Mouse (Mus musculus) heart, embryonic 12.5 days (tissue): ENCODE measurements around the gene Ghdc. TPM values are rescaled to one million over a fixed set of nuclear protein-coding genes. Genes with fewer than 3 reads are reported as not detected.

Source experiments
- ATAC-seq: fragments of 200-750 bp; cut with Nextera tagmentation; 2 replicates; pipeline ENCODE4 v1.8.0; 2017; ENCODE audit warnings: moderate TSS enrichment, moderate library complexity; ENCODE audit not compliant: insufficient number of reproducible peaks, low FRiP score
- H3K27ac ChIP-seq: fragments of 300-500 bp; sonication (generic); 2 replicates; pipeline ENCODE4 v1.5.1; 2016; ENCODE audit warnings: mild to moderate bottlenecking, moderate library complexity; ENCODE audit not compliant: poor library complexity, severe bottlenecking
- H3K27me3 ChIP-seq: fragments of 300-500 bp; sonication (generic); replicated peaks from 2 replicates; pipeline ENCODE4 v1.6.1; 2016; ENCODE audit warnings: mild to moderate bottlenecking, moderate library complexity
- H3K36me3 ChIP-seq: fragments of 300-500 bp; sonication (generic); 2 replicates; pipeline ENCODE4 v1.6.1; 2016; ENCODE audit warnings: mild to moderate bottlenecking, moderate library complexity
- H3K4me1 ChIP-seq: fragments of 300-500 bp; sonication (generic); replicated peaks from 2 replicates; pipeline ENCODE4 v1.6.1; 2016; ENCODE audit warnings: mild to moderate bottlenecking
- H3K4me2 ChIP-seq: fragments of 300-500 bp; sonication (generic); 2 replicates; pipeline ENCODE4 v1.6.1; 2016; ENCODE audit warnings: mild to moderate bottlenecking, moderate library complexity
- H3K4me3 ChIP-seq: fragments of 300-500 bp; sonication (generic); 2 replicates; pipeline ENCODE4 v1.5.1; 2016; ENCODE audit warnings: mild to moderate bottlenecking
- H3K9ac ChIP-seq: fragments of 300-500 bp; sonication (generic); 2 replicates; pipeline ENCODE4 v1.6.1; 2016; ENCODE audit warnings: mild to moderate bottlenecking, moderate library complexity
- H3K9me3 ChIP-seq: fragments of 300-500 bp; sonication (generic); replicated peaks from 2 replicates; pipeline ENCODE4 v1.6.1; 2016; ENCODE audit warnings: mild to moderate bottlenecking, moderate library complexity
- WGBS: fragments of 180-500 bp; shearing (Covaris S2); methylation state at CpG from one replicate; pipeline ENCODE4 v1.1.7; 2016; 5-methylcytosine and 5-hydroxymethylcytosine counted together
- polyA plus RNA-seq: library from polyadenylated mRNA; unstranded; fragments of >200 nt; fragmentation: Nextera tagmentation; extraction: Ambion mirVana; gene quantifications from 2 replicates; pipeline ENCODE4 v1.2.1, GENCODE M21; 2016

Ghdc gene
- polyA plus RNA-seq, 1 experiment from 2014 or later = 7.0 TPM

DNA sequence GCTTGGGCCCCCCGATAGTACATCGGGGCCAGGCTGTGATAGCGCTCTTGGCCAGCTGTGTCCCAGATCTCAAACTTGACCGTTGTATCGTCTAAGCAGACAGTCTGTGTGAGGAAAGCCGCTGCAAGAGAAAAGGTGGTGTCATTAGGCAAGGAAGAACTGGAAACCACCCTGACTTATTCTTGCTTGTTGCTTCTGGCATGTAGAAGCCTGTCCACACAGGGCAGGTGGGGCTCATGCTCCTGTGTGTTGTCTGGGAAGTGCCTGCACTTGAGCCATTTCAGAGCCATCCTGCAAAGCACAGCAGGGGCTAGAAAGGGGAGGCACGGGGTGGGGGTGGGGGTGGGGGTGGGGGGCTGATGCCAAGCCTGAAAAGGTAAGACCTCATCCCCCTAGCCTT lies 52.3 kb downstream of the Ghdc start:
- H3K4me3 ChIP-seq = no peak overlapping the region
- peaks cover 48% of the 10 kb centered on the region for H3K4me1 ChIP-seq
- ATAC-seq = no peak

DNA sequence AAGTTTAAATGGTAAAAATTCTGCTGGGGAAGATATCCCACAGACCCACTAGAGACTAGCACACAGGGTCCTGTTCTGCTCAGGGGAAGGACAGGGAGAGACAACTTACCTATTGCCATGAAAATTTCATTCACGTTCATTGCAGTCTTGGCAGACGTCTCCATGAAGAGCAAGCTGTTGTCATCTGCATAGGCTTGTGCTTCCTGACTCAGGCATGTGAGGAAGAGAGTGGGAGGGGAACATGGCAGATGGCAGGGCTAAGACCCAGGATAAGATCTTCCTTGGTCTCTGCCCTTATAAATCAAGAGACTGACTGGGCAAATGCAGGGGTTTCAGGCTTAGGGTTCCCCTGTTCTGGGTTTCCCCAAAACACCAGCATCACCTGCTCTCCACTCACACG lies 54.1 kb downstream of the Ghdc start:
- Histone ChIP-seq H3K27ac (no peak overlapping the region), H3K36me3 (peaks cover 45% of the 10 kb centered on the region), H3K9me3 (no peaks in the 10 kb centered on the region), H3K27me3 (no peaks in the 10 kb centered on the region), H3K4me1 (peaks cover 42% of the 10 kb centered on the region), H3K4me3 (no peak overlapping the region), H3K9ac (no peak overlapping the region), H3K4me2 (no peak overlapping the region)
- 78% methylated on average over 3 of the region's 3 CpGs for WGBS
- no peak for ATAC-seq

More for the DNA sequence above, 52.3 kb downstream of the Ghdc start:
- Histone ChIP-seq H3K4me2 (no peak overlapping the region), H3K27me3 (no peaks in the 10 kb centered on the region), H3K9ac (no peak overlapping the region), H3K36me3 (peaks cover 45% of the 10 kb centered on the region), H3K9me3 (no peaks in the 10 kb centered on the region), H3K27ac (no peak overlapping the region)
- WGBS = 94% methylated on average over 7 of the region's 7 CpGs

Other genes with a start within 250 kb of the Ghdc start
- gene Acly, start 243.0 kb downstream of the Ghdc start, polyA plus RNA-seq = 93.7 and 99.0 TPM in 2 replicates
- 0.30 and 0.77 TPM in 2 replicates for gene Ttc25, start 225.3 kb downstream of the Ghdc start, polyA plus RNA-seq
- gene Cnp, start 196.1 kb downstream of the Ghdc start, polyA plus RNA-seq = 21.6 and 22.1 TPM in 2 replicates
- gene Nkiras2, start 151.7 kb downstream of the Ghdc start, polyA plus RNA-seq = 59.7 and 60.7 TPM in 2 replicates
- gene Dnajc7, start 150.8 kb downstream of the Ghdc start, polyA plus RNA-seq = 207 and 213 TPM in 2 replicates
- 0.41 TPM in 1 of 2 replicates, not detected in the other for gene Zfp385c, start 78.5 kb downstream of the Ghdc start, polyA plus RNA-seq
- gene Dhx58, start 66.7 kb downstream of the Ghdc start, polyA plus RNA-seq = 0.74 and 0.90 TPM in 2 replicates
- 45.4 and 49.0 TPM in 2 replicates for gene Kat2a, start 58.5 kb downstream of the Ghdc start, polyA plus RNA-seq
- gene Hspb9, start 57.1 kb downstream of the Ghdc start, polyA plus RNA-seq = 0.27 TPM in 1 of 2 replicates, not detected in the other
- gene Rab5c, start 32.7 kb downstream of the Ghdc start, polyA plus RNA-seq = 10.5 and 11.4 TPM in 2 replicates
- not detected in 2 replicates for gene Kcnh4, start 11.0 kb downstream of the Ghdc start, polyA plus RNA-seq
- gene Hcrt, start 8.0 kb downstream of the Ghdc start, polyA plus RNA-seq = not detected in 2 replicates
- 35.0 and 35.3 TPM in 2 replicates for gene Stat5b, start 79.8 kb upstream of the Ghdc start, polyA plus RNA-seq
- 6.6 and 8.3 TPM in 2 replicates for gene Stat5a, start 88.4 kb upstream of the Ghdc start, polyA plus RNA-seq
- 60.0 and 63.2 TPM in 2 replicates for gene Stat3, start 168.6 kb upstream of the Ghdc start, polyA plus RNA-seq
- gene Cavin1, start 199.9 kb upstream of the Ghdc start, polyA plus RNA-seq = 342 and 348 TPM in 2 replicates
- 70.0 and 71.4 TPM in 2 replicates for gene Atp6v0a1, start 238.5 kb upstream of the Ghdc start, polyA plus RNA-seq